Mouse (Mus musculus) adipocyte (in vitro differentiated cells): ENCODE data around the gene Ehbp1l1.
A peak's percentile ranks its signal among the peaks of the same experiment; 100 is the strongest.
"Not testable (repeated sequence)": the region's sequence is repeated elsewhere in the genome, so short reads cannot be mapped to it uniquely, and the experiment has no call there.

Experiments used
- DNase-seq: peaks from one replicate; pipeline ENCODE4 v3.0.0-alpha.2; 2016; ENCODE audit warnings: low spot score

Gene Ehbp1l1

DNA sequence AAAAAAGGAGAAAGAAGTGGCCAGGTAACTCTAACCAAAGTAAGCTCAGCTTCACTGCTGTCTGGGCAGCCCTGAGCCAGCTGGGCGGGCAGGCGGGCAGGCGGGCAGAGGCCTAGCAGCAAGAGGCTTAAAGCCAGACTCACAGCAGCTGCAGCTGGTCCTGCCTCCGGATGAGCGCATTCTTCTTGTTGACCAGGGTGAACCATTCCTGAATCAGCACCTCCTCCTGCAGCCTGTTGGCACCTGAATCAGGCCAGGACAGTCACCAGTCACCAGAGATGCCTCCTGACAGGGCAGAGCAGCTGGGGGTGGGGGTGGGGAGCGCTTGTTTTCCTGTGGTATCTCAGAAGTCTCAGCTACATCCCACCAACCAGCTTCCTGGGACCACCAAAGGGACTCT, 16.0 kb downstream of the Ehbp1l1 start:
- DNase-seq: no peak

DNA sequence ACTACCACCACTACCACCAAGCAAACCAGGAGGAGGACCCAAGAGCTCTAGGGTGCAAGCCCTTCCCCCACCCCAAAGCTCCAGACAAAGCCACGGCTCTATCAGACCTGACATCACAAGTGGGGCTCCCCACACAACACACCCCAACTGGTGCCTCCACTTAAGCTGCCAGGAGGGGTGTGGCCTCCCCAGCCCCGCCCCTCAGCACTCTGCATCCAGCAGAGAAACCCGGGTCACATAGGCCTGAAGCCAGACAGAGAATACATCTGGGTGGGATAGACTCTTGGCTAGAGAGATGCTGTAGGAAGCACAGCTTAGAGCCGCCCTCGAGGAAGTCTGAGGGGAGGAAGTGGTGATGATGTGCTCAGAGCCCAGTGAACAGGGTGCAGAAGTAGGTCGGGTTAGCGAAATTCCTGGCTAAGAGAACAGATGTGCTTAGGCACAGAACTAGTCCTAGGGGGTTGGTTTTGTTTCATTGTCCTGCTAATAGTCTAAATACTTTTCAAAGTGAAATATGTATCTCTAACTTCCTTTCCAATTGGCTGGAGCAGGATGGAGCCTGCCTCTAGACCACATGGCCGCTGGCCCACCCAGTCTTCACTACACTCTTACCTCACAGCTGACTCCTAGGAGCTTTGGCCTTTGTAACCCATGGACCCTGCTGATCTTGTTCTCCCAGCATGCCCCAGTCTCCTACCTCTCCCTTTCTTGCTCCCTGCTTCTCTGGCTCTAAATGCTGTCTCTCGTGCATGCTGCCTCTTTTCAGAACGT, 21.1 kb downstream of the Ehbp1l1 start:
- no peak for DNase-seq

DNA sequence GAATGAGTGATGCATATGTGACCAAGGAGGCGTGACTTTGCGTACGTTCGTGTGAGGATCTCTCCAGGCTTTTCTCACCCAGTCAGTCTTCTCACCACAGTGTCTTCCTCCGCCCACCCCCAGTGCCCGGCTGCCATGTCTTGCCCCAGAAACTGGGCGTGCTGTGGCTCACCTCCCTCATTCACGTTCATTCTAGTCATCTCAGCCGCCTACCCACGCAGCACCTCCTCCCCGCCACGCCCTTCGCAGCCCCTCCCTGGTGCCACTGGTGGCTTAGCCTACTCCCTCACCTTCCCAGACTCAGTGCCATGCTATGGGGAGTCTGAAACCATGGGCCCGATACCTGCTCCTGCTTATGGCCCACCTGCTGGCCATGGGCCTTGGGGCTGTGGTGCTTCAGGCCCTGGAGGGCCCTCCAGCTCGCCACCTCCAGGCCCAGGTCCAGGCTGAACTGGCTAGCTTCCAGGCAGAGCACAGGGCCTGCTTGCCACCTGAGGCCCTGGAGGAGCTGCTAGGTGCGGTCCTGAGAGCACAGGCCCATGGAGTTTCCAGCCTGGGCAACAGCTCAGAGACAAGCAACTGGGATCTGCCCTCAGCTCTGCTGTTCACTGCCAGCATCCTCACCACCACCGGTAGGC, 21.8 kb downstream of the Ehbp1l1 start, which contains the start of gene Kcnk7:
Gene Kcnk7 (plus strand): TSS at position 205 of the 638 bp plus-strand sequence.
- DNase-seq: no peak

- DNase-seq: no peak
Observed at GRCm38 (mm10) chr19:5695849-5696462, 30.2 kb downstream of the Ehbp1l1 start.

GRCm38 (mm10) chr19:5693801-5694200, 32.3 kb downstream of the Ehbp1l1 start:
- DNase-seq: no peak

DNA sequence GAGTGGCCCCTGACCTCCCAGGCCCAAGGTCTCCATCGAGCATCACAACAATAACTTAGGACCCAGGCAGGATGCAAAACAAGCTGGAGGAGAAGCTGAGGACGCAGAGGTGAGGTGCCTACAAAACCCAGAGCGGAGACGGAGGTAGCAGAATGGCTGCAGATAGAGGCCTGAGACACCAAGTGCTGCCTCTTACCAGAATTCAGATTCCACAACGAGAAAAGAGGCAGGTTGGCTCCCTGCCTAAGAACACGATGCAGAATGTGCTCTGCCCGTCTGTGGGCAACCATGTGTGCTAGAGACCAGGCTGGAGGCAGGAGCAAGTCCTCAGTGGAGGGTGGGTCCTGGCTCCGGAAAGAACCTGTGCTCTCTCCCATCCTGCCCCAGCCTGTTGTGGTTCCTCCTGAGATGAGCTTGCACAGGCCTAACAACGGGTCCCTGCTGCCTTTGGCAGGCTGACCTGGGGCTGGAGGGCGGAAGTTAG, 33.2 kb downstream of the Ehbp1l1 start:
- DNase-seq: no peak

GRCm38 (mm10) chr19:5692086-5692912, 33.8 kb downstream of the Ehbp1l1 start:
- DNase-seq: no peak

DNA sequence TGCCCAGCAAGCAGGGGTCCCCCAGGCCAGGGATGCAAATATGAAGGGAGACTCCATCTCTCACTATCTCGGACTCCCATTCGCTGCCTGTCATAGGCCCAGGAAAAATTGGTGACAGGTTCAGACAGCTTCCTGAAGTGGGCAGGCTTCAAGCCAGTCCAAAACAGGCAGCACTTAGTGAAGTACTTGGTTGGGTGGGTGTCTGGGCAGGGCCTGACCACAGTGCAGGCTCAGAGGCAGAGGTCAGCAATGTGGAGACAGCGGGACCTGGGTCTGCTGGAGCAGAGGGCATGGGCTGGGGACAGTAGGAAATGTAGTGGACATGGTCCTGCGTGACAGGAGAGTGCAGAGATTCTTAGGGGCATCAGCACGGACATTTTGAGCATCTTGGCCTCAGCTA, 34.5 kb downstream of the Ehbp1l1 start:
- no peak for DNase-seq

DNA sequence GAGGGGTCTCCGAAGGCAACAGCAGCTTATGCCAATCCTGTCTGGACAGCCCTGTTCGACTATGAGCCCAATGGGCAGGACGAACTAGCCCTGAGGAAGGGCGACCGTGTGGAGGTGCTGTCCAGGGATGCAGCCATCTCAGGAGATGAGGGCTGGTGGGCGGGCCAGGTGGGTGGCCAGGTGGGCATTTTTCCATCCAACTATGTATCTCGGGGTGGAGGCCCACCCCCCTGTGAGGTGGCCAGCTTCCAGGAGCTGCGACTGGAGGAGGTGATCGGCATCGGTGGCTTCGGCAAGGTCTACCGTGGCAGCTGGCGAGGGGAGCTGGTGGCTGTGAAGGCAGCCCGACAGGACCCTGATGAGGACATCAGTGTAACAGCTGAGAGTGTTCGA, 35.8 kb downstream of the Ehbp1l1 start:
- DNase-seq: no peak

DNA sequence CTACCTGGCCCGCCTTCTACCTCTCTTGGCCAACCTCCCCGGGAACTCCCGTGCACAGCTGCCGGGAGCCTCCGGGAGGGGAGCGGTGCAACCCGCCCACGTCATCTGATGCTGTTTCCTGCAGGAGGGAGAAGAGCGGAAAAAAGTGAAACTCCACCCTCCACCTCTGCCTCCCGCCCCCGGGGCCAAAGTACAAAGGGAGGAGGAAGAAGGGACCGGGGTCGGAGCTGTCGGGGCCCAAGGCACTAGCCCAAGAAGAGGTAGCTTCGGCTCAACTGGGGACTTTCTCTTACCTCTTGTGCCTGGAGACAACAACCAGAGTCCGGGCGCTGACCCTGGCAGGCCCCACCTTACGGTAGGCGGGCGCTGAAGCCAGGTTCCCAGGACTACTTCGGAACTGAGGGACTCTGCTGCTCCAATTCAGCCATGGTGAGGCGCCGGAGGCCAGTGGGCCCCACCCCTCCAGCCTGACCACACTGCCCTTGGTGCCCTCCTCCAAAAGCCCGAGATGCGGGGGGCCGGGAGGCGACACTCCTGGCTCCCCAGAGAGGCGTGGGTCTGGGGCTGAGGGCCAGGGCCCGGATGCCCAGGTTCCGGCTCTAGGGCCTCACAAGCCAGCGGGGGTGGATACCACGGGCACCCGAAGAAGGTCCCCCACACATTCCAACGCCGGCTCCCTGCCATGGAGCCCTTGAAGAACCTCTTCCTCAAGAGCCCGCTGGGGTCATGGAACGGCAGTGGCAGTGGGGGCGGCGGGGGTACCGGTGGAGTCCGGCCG, 36.4 kb downstream of the Ehbp1l1 start:
- DNase-seq: peak; percentile 91

GRCm38 (mm10) chr19:5689088-5689428, 37.1 kb downstream of the Ehbp1l1 start:
- DNase-seq: no peak

GRCm38 (mm10) chr19:5688200-5689087, 37.7 kb downstream of the Ehbp1l1 start, which contains the start of the genes Map3k11 and Pcnx3:
Gene Map3k11, plus strand, starts transcription at chr19:5688742.
Gene Pcnx3, minus strand, starts transcription at chr19:5688908.
- peak; percentile 100 for DNase-seq

DNA sequence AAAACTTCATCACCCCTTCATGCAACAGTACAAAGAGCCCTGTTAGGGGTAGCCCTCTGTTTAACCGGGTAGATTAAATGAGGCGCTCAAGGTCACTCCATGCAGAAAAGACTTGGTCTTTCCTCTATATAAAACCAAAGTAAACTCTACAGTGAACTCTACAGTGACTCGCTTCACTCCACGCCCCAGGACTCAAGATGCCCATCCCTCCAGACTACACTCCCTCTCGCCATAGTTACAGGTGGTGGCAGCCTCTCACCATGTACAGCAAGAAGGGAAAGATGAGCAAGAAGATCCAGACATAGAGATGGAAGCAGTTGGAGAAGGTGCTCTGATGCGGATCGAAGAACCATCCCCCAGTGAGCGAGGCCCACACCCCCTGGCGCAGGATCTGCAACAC, 38.4 kb downstream of the Ehbp1l1 start:
- DNase-seq: no peak

- DNase-seq: not testable (repeated sequence)
Observed at GRCm38 (mm10) chr19:5686954-5687353, 39.2 kb downstream of the Ehbp1l1 start.

DNA sequence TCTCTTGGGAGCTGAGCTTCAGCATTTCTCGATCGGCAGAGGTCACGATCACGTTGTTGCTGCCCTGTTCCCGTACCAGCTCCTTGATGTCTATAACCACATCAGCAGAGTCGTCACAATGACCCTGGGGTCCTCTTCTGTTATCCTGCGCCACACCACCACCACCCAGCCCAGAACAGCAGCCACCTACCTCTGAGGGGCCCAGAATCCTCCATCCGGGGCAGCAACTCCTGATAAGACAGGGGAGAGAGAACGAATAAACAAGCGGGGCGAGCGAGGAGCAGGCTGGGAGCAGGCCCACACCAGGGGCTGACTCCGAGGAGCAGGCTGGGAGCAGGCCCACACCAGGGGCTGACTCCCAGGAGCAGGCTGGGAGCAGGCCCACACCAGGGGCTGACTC, 39.7 kb downstream of the Ehbp1l1 start:
- DNase-seq: no peak

DNA sequence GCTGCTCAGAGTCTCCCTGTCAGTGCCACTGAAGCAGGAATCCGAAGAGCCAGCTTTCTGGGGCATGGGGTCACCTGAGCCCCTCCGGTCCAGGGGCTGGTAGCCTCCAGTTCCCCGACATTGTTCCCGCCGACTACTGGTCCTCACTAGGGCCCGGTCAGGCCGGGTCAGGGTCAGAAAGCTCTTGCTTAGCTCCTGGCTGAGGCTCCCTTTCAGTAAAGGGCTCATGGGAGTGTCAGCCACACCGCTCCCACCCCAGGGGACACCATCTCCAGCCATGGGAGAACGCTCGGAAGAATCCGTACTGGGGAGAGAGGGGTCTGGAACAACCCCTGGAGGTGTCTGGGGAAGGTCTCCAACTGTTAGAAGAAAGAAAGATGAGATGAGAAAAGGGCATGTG, 40.3 kb downstream of the Ehbp1l1 start:
- no peak for DNase-seq

- no peak for DNase-seq
Observed at GRCm38 (mm10) chr19:5685431-5685830, 40.7 kb downstream of the Ehbp1l1 start.

- no peak for DNase-seq
Observed at GRCm38 (mm10) chr19:5684985-5685384, 41.1 kb downstream of the Ehbp1l1 start.

DNA sequence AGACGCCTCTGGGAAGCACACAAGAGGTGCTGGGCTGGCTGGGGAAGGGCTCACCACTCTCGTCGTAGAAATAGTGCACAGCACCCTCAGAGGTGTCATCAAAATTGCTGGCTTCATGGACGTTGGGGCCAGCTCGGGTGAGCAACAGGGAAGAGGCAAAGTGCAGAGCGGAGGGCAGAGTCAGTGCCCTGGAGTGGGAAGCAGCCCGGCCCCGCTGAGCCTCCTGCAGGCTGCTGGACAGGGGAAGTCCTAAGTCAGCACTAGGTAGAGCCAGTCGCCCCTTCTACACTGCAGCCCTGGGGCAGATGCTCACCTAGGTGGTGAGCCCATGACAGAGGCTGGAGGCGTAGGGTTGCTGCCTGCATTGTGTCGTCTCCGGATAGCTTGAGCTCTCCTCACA, 41.9 kb downstream of the Ehbp1l1 start:
- DNase-seq: no peak

GRCm38 (mm10) chr19:5680432-5680831, 45.7 kb downstream of the Ehbp1l1 start:
- DNase-seq: no peak
